Mouse (Mus musculus): ENCODE measurements around the gene Ccdc114.

Gene Ccdc114

DNA sequence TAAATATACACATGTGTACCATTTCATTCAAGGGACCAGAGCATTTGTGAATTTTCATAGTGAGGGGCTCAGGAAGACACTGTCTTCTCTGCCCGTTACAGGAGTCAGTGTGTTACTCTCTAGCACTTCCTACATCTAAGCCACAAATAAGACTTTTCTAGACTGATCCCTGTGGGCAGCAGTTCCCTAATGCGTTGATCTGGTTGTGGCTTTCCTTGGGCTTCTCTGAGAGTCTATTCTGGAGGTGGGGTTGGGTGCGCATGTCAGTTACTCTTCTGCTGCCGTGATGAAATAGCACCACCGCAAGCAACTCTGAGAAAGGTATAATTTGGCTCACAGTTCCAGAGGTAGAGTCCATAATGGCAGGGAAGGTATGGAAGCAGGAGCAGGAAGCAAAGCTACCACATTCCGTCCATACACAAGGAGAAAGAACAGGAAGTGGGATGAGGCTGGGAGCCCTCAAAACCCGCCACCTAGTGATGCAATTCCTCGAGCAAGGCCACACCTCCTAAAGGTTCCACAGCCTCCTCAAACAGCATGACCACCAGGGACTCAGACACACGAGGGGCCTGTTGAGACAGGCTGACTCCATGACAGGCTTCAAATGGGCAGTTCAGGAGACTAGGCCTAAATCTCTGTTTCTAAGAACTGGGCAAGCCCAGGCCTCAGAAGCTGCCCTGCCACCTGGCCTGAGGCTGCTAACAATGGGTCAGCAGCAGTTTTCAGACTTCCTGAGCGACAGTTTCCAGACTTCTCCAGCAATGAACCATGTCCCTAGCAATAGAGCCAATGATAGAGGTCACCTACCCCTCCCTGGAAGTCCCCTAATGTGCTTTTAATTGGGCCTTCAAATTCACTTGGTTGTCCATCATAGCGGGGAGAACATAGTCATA lies 48.2 kb downstream of the Ccdc114 start:
- in situ Hi-C loops (cut with MboI, MseI), result no loop called here

DNA sequence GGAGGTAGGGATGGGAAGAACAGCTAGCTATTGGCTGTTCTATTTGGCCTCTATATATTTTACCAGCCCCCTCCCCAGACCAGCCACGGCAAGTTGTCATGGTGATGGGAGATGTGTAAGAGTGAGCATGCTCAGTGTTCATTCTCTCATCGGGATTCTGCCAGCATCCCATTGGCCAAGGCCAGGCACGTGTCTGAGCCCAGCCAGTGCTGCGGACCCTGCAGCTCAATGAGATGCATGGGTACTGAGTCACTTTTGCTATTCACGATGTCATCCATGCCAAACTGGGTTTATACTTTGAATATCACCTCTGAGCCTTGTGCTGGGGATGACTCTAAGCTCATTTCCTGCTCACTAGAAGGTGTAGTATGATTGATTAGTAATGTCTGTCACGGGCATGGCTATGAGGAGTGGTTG lies 49.4 kb downstream of the Ccdc114 start:
- in situ Hi-C loops (cut with MboI, MseI), result no loop called here

DNA sequence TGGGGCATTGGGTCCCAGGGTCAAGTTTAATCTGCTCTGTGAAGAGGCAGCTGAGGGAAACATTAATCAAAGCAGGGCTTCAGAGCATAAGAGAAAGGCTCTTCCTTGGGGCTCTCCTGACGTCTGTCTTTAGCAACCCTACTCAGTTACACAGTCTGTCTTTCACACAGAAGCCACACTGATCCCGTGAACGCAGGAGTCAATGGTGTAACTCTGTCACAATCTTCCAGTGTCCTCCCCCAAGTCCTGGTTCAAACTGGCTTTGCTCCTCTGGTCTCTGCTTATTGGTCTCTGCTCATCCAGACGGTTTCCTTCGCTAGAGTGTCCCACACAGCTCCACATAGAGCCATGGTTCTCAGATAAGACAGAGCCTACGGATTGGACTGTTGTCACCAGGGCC lies 50.2 kb downstream of the Ccdc114 start:
- in situ Hi-C loops (cut with MboI, MseI), result no loop called here

DNA sequence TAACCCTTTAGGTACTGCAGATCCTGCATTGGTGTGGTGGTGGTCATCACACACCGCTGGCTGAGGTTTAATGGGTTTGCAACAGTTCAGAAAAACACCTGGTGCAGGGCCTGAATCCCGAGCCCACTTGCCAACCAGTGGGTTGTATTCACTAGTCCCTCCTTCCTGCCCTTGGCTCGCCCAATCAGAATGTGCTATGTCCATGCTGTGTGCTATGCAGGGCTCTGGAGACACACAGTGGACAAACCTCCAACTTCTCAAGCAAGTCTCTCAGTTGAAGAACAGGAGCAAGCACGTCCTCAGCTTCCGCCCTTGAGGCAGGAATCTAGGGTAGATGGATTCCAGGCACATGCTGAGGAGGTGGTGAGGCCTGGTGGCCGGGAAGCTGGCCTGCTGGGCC lies 50.6 kb downstream of the Ccdc114 start:
- in situ Hi-C loops (cut with MboI, MseI), result no loop called here

DNA sequence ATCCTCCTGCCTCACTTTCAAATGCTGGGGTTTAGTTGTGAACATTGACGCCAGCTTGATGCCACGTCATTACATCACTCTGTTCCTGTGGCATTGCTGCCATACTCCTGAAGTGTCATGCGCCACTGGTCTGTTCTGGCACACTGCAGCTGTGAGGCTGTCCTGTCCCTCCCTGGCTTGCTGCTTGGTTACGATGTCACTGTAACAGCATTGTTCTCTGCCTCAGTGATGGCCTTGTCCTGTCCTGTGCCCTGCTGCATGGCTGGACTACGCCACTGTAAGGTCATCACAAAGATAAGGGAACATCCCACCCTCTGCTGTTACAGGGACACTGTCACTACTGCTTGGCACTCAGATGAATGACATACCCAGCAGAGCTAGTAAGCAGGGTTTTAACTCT lies 57.7 kb downstream of the Ccdc114 start:
- in situ Hi-C loops (cut with MboI, MseI), result no loop called here

DNA sequence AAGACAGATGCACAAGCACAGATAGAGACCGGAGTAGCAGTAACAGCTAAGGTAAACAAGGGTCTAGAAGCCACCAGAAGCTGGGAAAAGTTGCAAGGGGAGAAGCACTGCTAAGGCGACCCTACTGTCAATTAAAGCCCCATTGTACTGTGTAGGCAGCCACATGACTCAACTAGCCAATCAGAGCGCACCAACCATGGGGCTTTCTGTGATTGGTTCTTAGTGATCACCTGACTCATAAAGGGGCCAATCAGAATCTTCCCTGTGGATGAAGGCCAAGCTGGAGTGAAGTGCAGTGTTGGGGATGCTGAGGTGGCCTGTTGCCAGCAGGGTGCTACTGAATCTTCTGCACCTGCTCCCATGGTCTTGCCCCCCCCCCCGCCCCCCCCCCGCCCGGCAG lies 63.0 kb downstream of the Ccdc114 start:
- in situ Hi-C loops (cut with MboI, MseI), result no loop called here

DNA sequence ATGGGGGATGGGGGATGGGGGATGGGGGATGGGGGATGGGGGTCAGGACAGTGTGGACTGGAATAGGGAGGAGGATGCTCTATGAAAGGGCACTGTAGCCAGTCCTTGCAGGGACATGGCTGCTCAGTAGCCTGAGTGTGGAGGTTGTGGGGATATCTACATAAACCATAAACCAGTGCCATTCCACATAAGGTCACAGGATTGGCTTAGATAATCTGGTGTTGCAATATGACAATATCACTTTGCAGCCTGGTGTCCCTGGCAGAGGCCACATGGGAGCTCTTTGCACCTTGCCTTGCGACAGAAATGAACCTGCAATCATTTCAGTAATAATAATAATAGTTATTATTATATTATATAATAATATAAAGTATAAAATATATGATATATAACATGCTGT lies 64.5 kb downstream of the Ccdc114 start:
- in situ Hi-C loops (cut with MboI, MseI), result no loop called here

DNA sequence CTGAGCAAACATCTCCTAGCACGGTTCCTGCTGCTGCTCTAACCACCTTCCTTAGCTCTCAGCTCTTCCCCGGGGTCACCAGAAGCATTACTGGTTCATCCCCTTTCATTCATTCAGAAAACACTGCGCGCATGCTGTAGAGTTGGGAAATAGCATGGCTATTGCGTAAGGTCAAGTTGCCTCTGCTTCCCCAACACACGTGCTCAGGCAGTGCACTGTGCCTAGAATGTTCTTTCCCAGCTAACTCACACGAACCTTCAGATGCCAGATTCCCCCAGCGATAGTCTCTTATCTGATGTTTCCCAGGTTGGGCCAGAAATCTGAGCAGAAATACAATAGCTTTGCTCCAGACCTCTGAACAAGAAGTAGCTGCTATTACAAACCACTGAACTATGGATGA lies 68.6 kb downstream of the Ccdc114 start:
- in situ Hi-C loops (cut with MboI, MseI), result no loop called here
